Mouse (Mus musculus) liver, embryonic 13.5 days (tissue): ENCODE results near the gene 2310030G06Rik. TPM values are rescaled to one million over a fixed set of nuclear protein-coding genes. Genes with fewer than 3 reads are reported as not detected.

Source experiments
- ATAC-seq: fragments of 200-750 bp; cut with Nextera tagmentation; 2 replicates; pipeline ENCODE4 v1.8.0; 2017; ENCODE audit warnings: low read depth, mild to moderate bottlenecking, moderate number of reproducible peaks, moderate library complexity
- DNase-seq: peaks from one replicate; pipeline ENCODE4 v3.0.0; 2022
- H3K27ac ChIP-seq: fragments of 300-500 bp; sonication (generic); 2 replicates; pipeline ENCODE4 v1.5.1; 2015; ENCODE audit warnings: moderate library complexity, mild to moderate bottlenecking, inconsistent platforms
- H3K27me3 ChIP-seq: fragments of 300-500 bp; sonication (generic); 2 replicates; pipeline ENCODE4 v1.6.1; 2015; ENCODE audit warnings: mild to moderate bottlenecking, inconsistent platforms
- H3K36me3 ChIP-seq: fragments of 300-500 bp; sonication (generic); 2 replicates; pipeline ENCODE4 v1.6.1; 2015; ENCODE audit warnings: mild to moderate bottlenecking, inconsistent platforms
- H3K4me1 ChIP-seq: fragments of 300-500 bp; sonication (generic); replicated peaks from 2 replicates; pipeline ENCODE4 v1.6.1; 2015; ENCODE audit warnings: inconsistent platforms
- H3K4me2 ChIP-seq: fragments of 300-500 bp; sonication (generic); 2 replicates; pipeline ENCODE4 v1.6.1; 2015; ENCODE audit warnings: inconsistent platforms, mild to moderate bottlenecking, moderate library complexity
- H3K4me3 ChIP-seq: fragments of 300-500 bp; sonication (generic); replicated peaks from 2 replicates; pipeline ENCODE4 v1.5.1; 2015; ENCODE audit warnings: mild to moderate bottlenecking, inconsistent platforms
- H3K9ac ChIP-seq: fragments of 300-500 bp; sonication (generic); 2 replicates; pipeline ENCODE4 v1.6.1; 2015; ENCODE audit warnings: mild to moderate bottlenecking, inconsistent platforms
- H3K9me3 ChIP-seq: fragments of 300-500 bp; sonication (generic); replicated peaks from 2 replicates; pipeline ENCODE4 v1.6.1; 2016; ENCODE audit warnings: inconsistent platforms
- WGBS: fragments of 180-500 bp; shearing (Covaris S2); methylation state at CpG from one replicate; pipeline ENCODE4 v1.1.7; 2015; ENCODE audit not compliant: insufficient replicate concordance; 5-methylcytosine and 5-hydroxymethylcytosine counted together
- polyA plus RNA-seq: library from polyadenylated mRNA; unstranded; fragments of >200 nt; fragmentation: Nextera tagmentation; extraction: Ambion mirVana; gene quantifications from 2 replicates; pipeline ENCODE4 v1.2.1, GENCODE M21; 2015

The 2310030G06Rik gene
- polyA plus RNA-seq, 1 experiment from 2014 or later: 2.5 TPM

DNA sequence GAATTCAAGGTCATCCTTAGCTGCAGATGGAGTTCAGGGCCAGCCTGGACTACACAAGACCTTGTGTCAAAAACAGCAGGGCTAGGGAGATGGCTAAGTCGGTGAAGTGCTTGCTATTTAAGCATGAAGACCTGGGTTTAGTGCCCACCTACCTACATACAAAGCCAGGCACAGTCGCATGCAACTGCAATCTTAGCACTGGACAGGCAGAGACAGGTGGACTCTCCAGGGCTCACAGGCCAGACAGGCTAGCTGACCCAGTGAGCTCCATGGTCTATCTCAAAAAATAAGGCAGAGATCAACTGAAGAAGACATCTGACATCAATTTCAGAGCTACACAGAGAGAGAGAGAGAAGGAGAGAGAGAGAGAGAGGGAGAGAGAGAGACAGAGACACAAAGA, 22.2 kb downstream of the 2310030G06Rik start:
- Histone ChIP-seq H3K4me2 (no peak overlapping the region), H3K4me1 (0 out of 2 replicates have a peak, but pooled peaks cover 2% of the 10 kb centered on the region), H3K4me3 (no peak overlapping the region), H3K27ac (no peak overlapping the region), H3K36me3 (no peaks in the 10 kb centered on the region), H3K9ac (no peak overlapping the region), H3K9me3 (no peaks in the 10 kb centered on the region), H3K27me3 (peaks cover 47% of the 10 kb centered on the region)
- WGBS: 73% methylated on average over 2 of the region's 2 CpGs
- DNase-seq: no peak
- ATAC-seq: no peak

DNA sequence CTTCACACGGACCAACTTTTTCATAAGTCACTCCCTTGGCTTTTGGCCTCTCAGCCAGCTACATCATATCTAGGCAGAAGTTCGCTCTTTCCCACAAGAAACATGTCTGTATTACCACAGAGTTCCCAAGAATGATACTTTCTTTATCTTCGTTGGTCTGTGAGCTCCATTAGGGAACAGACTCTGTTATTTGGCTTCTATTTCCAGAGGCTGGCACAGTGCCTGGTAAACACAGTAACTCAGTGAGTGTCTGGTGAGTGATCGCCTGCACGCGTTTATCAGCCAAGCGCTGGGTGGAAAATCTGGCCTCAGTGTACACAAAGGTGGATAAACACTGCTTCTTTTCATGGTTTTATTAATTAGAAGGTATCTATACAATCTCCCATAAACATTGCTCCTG, 22.9 kb downstream of the 2310030G06Rik start:
- no peaks in the 10 kb centered on the region for H3K36me3 ChIP-seq
- 0 out of 2 replicates have a peak, but pooled peaks cover 2% of the 10 kb centered on the region for H3K4me1 ChIP-seq
- H3K4me2 ChIP-seq: no peak overlapping the region
- no peak overlapping the region for H3K27ac ChIP-seq
- H3K9me3 ChIP-seq: no peaks in the 10 kb centered on the region
- DNase-seq (no peak), ATAC-seq (no peak)
- no peak overlapping the region for H3K4me3 ChIP-seq
- WGBS: 65% methylated on average over 7 of the region's 7 CpGs
- peaks cover 40% of the 10 kb centered on the region for H3K27me3 ChIP-seq
- no peak overlapping the region for H3K9ac ChIP-seq

DNA sequence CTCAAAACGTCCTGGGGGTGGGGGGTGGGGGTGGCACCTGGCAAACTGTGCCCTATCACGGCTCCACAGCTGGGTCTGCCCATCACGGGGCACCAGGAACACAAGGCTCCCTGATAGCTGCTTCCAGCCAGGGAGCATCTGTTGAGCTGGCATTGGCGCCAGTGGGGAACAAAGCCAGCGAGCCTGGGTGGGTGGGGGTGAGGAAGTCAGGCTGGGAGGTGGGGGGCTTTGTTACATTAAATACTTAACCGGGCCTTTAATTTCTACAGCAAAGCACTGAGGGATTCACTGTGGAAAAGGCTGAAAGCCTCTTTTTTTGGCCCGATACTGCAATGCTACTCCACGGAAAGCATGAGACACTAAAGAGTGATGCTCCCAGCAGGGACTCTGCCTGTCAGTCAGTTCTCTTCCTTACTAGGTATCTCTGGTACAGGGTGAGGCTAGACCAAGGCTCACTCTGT, 23.9 kb downstream of the 2310030G06Rik start:
- Histone ChIP-seq H3K4me1 (0 out of 2 replicates have a peak, but pooled peaks cover under 1% of the 10 kb centered on the region), H3K27ac (no peak overlapping the region), H3K36me3 (no peaks in the 10 kb centered on the region), H3K9me3 (no peaks in the 10 kb centered on the region), H3K4me2 (no peak overlapping the region), H3K9ac (no peak overlapping the region), H3K27me3 (peaks cover 31% of the 10 kb centered on the region), H3K4me3 (no peak overlapping the region)
- WGBS: 40% methylated on average over 8 of the region's 8 CpGs
- DNase-seq (no peak), ATAC-seq (no peak)

DNA sequence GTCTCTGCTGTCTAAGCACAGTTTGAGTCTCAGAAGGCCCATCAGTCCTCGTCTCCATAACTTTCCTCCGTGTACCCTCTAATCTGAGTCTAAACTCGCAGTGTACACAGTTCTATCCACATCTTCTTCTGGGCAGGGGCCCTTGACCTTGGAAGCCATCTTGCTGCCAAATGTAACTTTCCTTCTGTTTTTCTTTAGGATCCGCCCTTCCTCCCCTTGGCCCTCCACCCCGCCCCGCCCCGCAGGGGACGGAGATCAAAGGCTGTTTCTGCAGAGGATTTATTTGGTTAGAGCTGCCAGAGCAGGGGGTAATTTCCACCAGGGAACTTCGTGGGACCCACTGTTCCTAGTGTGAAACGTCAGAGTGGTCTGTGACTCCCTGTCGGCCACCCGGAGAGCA, 25.3 kb downstream of the 2310030G06Rik start:
- DNase-seq (no peak), ATAC-seq (no peak)
- Histone ChIP-seq H3K9me3 (no peaks in the 10 kb centered on the region), H3K4me3 (no peak overlapping the region), H3K4me1 (no peaks in the 10 kb centered on the region), H3K27ac (no peak overlapping the region), H3K4me2 (no peak overlapping the region), H3K36me3 (no peaks in the 10 kb centered on the region), H3K27me3 (peaks cover 20% of the 10 kb centered on the region), H3K9ac (no peak overlapping the region)
- WGBS: 40% methylated on average over 12 of the region's 12 CpGs

DNA sequence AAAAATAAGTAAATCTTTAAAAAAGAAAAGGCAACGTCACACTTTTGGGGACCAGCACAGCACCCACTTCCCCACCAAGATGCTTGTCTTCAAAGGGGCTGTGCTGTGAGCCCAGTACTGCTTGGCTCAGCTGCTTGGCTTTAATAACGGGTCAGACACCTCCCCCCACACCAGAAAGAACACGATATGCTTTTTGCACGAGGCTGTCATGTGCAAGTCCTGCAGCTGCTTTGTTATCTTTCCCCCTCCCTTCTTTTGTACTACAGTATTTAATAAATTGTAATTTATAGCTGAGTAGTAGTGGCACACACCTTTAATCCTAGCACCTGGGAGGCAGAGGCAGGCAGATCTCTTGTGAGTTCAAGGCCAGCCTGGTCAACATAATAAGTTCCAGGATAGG, 27.5 kb downstream of the 2310030G06Rik start:
- H3K27ac ChIP-seq: no peak overlapping the region
- H3K4me2 ChIP-seq: no peak overlapping the region
- no peak for DNase-seq
- H3K9ac ChIP-seq: no peak overlapping the region
- H3K36me3 ChIP-seq: no peaks in the 10 kb centered on the region
- ATAC-seq: no peak
- no peaks in the 10 kb centered on the region for H3K4me1 ChIP-seq
- H3K9me3 ChIP-seq: no peaks in the 10 kb centered on the region
- 52% methylated on average over 4 of the region's 4 CpGs for WGBS
- H3K4me3 ChIP-seq: no peak overlapping the region
- H3K27me3 ChIP-seq: peaks cover 8% of the 10 kb centered on the region; the same call in 1 of the 2 replicates

GRCm38 (mm10) chr9:50714188-50714587, 32.1 kb downstream of the 2310030G06Rik start:
- Histone ChIP-seq H3K4me2 (no peak overlapping the region), H3K4me1 (no peaks in the 10 kb centered on the region), H3K9me3 (no peaks in the 10 kb centered on the region), H3K27me3 (peaks cover 3% of the 10 kb centered on the region; the same call in 1 of the 2 replicates), H3K27ac (no peak overlapping the region), H3K36me3 (no peaks in the 10 kb centered on the region), H3K4me3 (no peak overlapping the region), H3K9ac (no peak overlapping the region)
- DNase-seq: no peak
- WGBS: 50% methylated on average over 4 of the region's 4 CpGs
- no peak for ATAC-seq

DNA sequence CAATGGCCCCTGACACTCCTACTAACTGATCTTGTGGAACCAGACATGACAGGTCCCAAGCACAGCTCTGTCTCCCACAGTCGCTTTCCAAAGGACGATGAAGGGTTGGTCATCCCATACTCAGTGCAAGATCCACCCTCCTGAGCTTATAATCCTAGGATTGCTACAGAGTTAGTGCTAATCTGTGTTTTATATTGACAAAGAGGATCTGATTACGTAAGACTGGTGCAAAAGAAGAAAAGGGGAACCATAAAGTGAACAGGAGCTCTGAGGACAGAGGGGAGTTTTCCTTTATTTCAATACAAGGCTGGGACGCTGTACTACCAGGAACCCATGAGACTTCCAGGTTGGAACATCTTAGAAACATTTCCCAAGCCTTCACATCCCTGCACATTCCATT, 35.0 kb downstream of the 2310030G06Rik start:
- H3K27ac ChIP-seq: no peak overlapping the region
- 49% methylated on average over 4 of the region's 4 CpGs for WGBS
- ATAC-seq: no peak
- H3K4me1 ChIP-seq: no peaks in the 10 kb centered on the region
- no peaks in the 10 kb centered on the region for H3K36me3 ChIP-seq
- H3K27me3 ChIP-seq: peaks cover 2% of the 10 kb centered on the region; the same call in 1 of the 2 replicates
- no peak for DNase-seq
- no peak overlapping the region for H3K4me3 ChIP-seq
- no peak overlapping the region for H3K4me2 ChIP-seq
- no peak overlapping the region for H3K9ac ChIP-seq
- no peaks in the 10 kb centered on the region for H3K9me3 ChIP-seq

- H3K9ac ChIP-seq: no peak overlapping the region
- WGBS: 22% methylated on average over 2 of the region's 2 CpGs
- no peaks in the 10 kb centered on the region for H3K36me3 ChIP-seq
- no peaks in the 10 kb centered on the region for H3K4me1 ChIP-seq
- no peak overlapping the region for H3K4me3 ChIP-seq
- no peaks in the 10 kb centered on the region for H3K9me3 ChIP-seq
- no peak overlapping the region for H3K27ac ChIP-seq
- no peaks in the 10 kb centered on the region for H3K27me3 ChIP-seq
- no peak for ATAC-seq
- no peak for DNase-seq
- H3K4me2 ChIP-seq: no peak overlapping the region
Measured at GRCm38 (mm10) chr9:50709108-50709507, 37.2 kb downstream of the 2310030G06Rik start.

- Histone ChIP-seq H3K9ac (no peak overlapping the region), H3K36me3 (no peaks in the 10 kb centered on the region), H3K27ac (no peak overlapping the region), H3K4me2 (no peak overlapping the region), H3K4me1 (peaks cover 4% of the 10 kb centered on the region), H3K9me3 (no peaks in the 10 kb centered on the region), H3K4me3 (no peak overlapping the region), H3K27me3 (peaks cover 28% of the 10 kb centered on the region)
- no peak for ATAC-seq
- DNase-seq: no peak
- WGBS: 45% methylated on average over 6 of the region's 6 CpGs
Measured at GRCm38 (mm10) chr9:50704907-50705306, 41.4 kb downstream of the 2310030G06Rik start.

DNA sequence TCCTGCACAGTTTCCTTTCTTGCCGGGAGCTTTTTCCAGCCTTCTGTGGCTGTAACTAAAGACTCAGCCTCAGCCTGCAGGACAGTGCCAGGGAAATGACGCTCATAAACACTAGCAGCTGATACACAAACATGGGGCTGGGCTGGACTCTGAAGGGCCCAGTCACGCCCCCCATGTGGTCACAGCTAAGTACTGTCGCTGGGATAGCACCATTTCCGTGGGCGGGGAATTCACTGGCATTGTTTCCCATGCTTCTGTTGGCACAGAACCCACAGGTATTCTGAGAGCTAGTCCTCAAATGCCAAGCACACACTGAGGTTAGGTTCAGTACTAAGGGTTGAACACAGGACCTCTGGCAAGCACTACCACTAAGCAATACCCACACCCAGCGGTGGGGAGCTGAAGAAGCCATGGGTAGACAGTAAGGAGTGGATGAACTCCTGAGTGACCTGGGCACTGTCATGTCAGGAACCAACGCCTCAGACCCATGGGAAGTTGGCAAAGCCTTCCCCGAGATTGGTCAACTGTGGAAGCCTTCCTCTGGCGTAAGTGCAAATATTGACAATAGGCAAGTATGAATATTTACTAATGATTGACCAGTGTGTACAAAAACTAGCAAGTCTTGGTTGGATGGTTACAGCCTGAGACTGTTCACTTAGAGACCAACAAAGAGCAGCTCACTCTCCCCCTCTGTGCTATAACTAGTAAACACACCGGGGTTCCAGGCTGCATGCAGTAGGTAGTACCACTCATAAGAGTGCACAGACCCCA, 45.2 kb downstream of the 2310030G06Rik start:
- ATAC-seq (0 out of 2 replicates have a peak, but pooled peaks have one; percentile 33), DNase-seq (no peak)
- Histone ChIP-seq H3K4me1 (peaks cover 21% of the 10 kb centered on the region), H3K4me2 (no peak overlapping the region), H3K4me3 (no peak overlapping the region), H3K36me3 (no peaks in the 10 kb centered on the region), H3K9me3 (no peaks in the 10 kb centered on the region), H3K27me3 (peaks cover 66% of the 10 kb centered on the region), H3K9ac (no peak overlapping the region), H3K27ac (no peak overlapping the region)
- 41% methylated on average over 11 of the region's 11 CpGs for WGBS

DNA sequence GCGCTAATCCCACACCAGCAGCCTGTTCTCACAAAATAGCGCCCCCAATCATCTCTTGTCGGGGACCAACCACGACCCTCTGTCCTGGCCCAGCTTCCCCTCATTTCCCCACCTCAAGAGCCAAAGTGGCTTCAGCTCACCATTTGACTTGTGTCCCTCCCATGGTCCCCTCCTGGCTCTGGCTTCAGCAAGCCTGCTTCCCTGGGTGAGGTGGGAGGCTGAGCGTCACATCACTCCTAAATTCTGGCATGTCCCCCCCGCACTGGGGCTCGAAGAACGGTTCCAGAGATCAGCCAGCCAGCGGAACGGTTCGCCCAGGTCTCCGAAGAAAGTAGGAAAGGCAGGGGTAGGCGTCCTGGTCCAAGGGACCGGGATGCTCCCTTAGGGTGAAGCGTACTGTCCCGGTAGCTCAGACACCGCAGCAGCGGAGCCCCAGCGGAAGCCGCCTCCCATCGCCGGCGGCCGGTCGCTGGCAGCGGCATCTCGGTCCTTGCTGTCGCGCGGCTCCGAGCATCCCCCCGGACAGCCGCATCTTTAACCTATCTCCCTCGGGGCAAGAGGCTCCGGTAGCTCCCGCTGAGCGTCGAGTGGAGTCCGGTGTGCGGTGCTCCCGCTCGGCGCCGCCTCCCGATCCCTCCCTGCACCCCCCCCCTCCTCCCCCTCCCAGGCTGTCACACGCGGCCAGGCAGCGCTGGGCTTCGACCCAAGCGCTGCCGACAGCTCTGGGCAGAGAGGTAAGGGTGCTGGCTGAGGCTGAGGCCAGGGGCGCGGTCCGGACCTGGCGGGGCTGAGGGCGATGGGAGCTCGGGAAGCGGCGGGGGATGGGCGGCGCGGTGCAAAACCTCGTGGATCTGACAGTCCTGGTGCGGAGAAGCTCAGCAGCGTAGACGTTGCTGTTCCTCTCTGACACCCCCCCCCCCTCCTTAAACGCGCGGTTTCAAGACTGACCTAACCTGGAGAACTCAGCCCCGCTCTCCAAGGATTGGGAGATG, 47.6 kb downstream of the 2310030G06Rik start:
- no peak overlapping the region for H3K9ac ChIP-seq

More for the DNA sequence above, 47.6 kb downstream of the 2310030G06Rik start:
- peak overlapping the region; percentile 73 for H3K4me2 ChIP-seq
- no peak overlapping the region for H3K27ac ChIP-seq
- no peaks in the 10 kb centered on the region for H3K36me3 ChIP-seq
- H3K4me3 ChIP-seq: peak overlapping the region; percentile 55
- peaks cover 74% of the 10 kb centered on the region for H3K27me3 ChIP-seq
- WGBS: 2% methylated on average over 64 of the region's 70 CpGs
- peaks cover 21% of the 10 kb centered on the region for H3K4me1 ChIP-seq
- ATAC-seq (no peak), DNase-seq (no peak)
- no peaks in the 10 kb centered on the region for H3K9me3 ChIP-seq
